Mouse (Mus musculus): ENCODE results near the gene Klhl26. TPM values are rescaled to one million over a fixed set of nuclear protein-coding genes. Genes with fewer than 3 reads are reported as not detected.

The Klhl26 gene
- total RNA-seq, 1 experiment from 2014 or later = 7.8 TPM

- ATAC-seq (replicated peaks in 1 of 2; ENCODE audit: insufficient read depth in 1 of 2, low FRiP score in 2 of 2, low TSS enrichment in 1 of 2, low read depth in 1 of 2, poor library complexity in 2 of 2, severe bottlenecking in 2 of 2) = no peak
Measured at GRCm38 (mm10) chr8:70406427-70407069, 70.2 kb downstream of the Klhl26 start.

- ATAC-seq (replicated peaks in 1 of 2; ENCODE audit: insufficient read depth in 1 of 2, low FRiP score in 2 of 2, low TSS enrichment in 1 of 2, low read depth in 1 of 2, poor library complexity in 2 of 2, severe bottlenecking in 2 of 2) = no peak
Measured at GRCm38 (mm10) chr8:70405189-70405588, 71.6 kb downstream of the Klhl26 start.

GRCm38 (mm10) chr8:70404212-70404611 lies 72.6 kb downstream of the Klhl26 start:
- no peak for ATAC-seq (replicated peaks in 1 of 2; ENCODE audit: insufficient read depth in 1 of 2, low FRiP score in 2 of 2, low TSS enrichment in 1 of 2, low read depth in 1 of 2, poor library complexity in 2 of 2, severe bottlenecking in 2 of 2)

Other genes starting within 250 kb of the Klhl26 start
- gene Sugp2, start 242.7 kb downstream of the Klhl26 start, total RNA-seq (2017) = 52.8 and 62.7 TPM in 2 replicates
- gene Armc6, start 242.5 kb downstream of the Klhl26 start, total RNA-seq (2017) = 3.4 and 4.3 TPM in 2 replicates
- gene Homer3, start 194.1 kb downstream of the Klhl26 start, total RNA-seq (2017) = 21.1 and 38.2 TPM in 2 replicates
- gene Ddx49, start 174.5 kb downstream of the Klhl26 start, total RNA-seq (2017) = 96.3 and 103 TPM in 2 replicates
- gene Cope, start 174.4 kb downstream of the Klhl26 start, total RNA-seq (2017) = 63.0 and 75.0 TPM in 2 replicates
- 1.2 TPM in 1 of 2 replicates, not detected in the other for gene Cers1, start 161.2 kb downstream of the Klhl26 start, total RNA-seq (2017)
- gene Gdf1, start 147.2 kb downstream of the Klhl26 start, total RNA-seq (2017) = not detected in 2 replicates
- 27.1 and 34.1 TPM in 2 replicates for gene Upf1, start 123.7 kb downstream of the Klhl26 start, total RNA-seq (2017)
- gene Comp, start 103.4 kb downstream of the Klhl26 start, total RNA-seq (2017) = 0.44 and 4.1 TPM in 2 replicates
- gene Crtc1, start 37.4 kb downstream of the Klhl26 start, total RNA-seq (2017) = 5.9 and 7.1 TPM in 2 replicates
- 0.20 TPM in 1 of 2 replicates, not detected in the other for gene Tmem59l, start 10.4 kb upstream of the Klhl26 start, total RNA-seq (2017)
- not detected in 2 replicates for gene Crlf1, start 16.2 kb upstream of the Klhl26 start, total RNA-seq (2017)
- gene Rex1bd, start 29.8 kb upstream of the Klhl26 start, total RNA-seq (2017) = 32.8 and 38.3 TPM in 2 replicates
- 2,498 and 4,881 TPM in 2 replicates for gene Uba52, start 33.8 kb upstream of the Klhl26 start, total RNA-seq (2017)
- gene Fkbp8, start 50.8 kb upstream of the Klhl26 start, total RNA-seq (2017) = 112 and 114 TPM in 2 replicates
- gene Kxd1, start 51.0 kb upstream of the Klhl26 start, total RNA-seq (2017) = 66.1 and 70.0 TPM in 2 replicates
- 9.2 and 14.3 TPM in 2 replicates for gene Ell, start 62.5 kb upstream of the Klhl26 start, total RNA-seq (2017)
- 20.4 and 26.0 TPM in 2 replicates for gene Isyna1, start 117.4 kb upstream of the Klhl26 start, total RNA-seq (2017)
- 24.8 and 88.6 TPM in 2 replicates for gene Ssbp4, start 131.9 kb upstream of the Klhl26 start, total RNA-seq (2017)
- gene Lrrc25, start 139.2 kb upstream of the Klhl26 start, total RNA-seq (2017) = 1.7 and 2.3 TPM in 2 replicates
- 1.7 TPM in 1 of 2 replicates, not detected in the other for gene Gdf15, start 155.5 kb upstream of the Klhl26 start, total RNA-seq (2017)
- 5.5 and 8.2 TPM in 2 replicates for gene Pgpep1, start 183.4 kb upstream of the Klhl26 start, total RNA-seq (2017)
- 156 and 163 TPM in 2 replicates for gene Lsm4, start 196.3 kb upstream of the Klhl26 start, total RNA-seq (2017)
- gene Jund, start 222.0 kb upstream of the Klhl26 start, total RNA-seq (2017) = 83.4 and 89.4 TPM in 2 replicates
- 0.25 and 0.44 TPM in 2 replicates for gene Iqcn, start 226.5 kb upstream of the Klhl26 start, total RNA-seq (2017)
- not detected in 2 replicates for gene Gm3336, start 241.6 kb upstream of the Klhl26 start, total RNA-seq (2017)
- 0.56 and 1.0 TPM in 2 replicates for gene Pde4c, start 246.8 kb upstream of the Klhl26 start, total RNA-seq (2017)

Data from hematopoietic stem cell, adult 5-6 weeks (primary cell).